Mouse (Mus musculus): Measurements from ENCODE around the gene Sox18.

GRCm38 (mm10) chr2:181632624-181633023, 38.8 kb downstream of the Sox18 start:
- no peak for TF ChIP-seq POLR2A (IDR thresholded peaks at IDR 0.05; ENCODE audit: control insufficient read depth in 1 of 2, insufficient read depth in 1 of 2, low read depth in 1 of 2, low read length in 2 of 2, poor library complexity in 1 of 2)
- TF ChIP-seq USF1 (IDR thresholded peaks at IDR 0.05; ENCODE audit: low read depth, low read length) = no peak
- TF ChIP-seq CTCF (IDR thresholded peaks at IDR 0.05 in 2 of 3, conservative IDR thresholded peaks at IDR 0.05 in 1 of 3; ENCODE audit: control insufficient read depth in 1 of 3, insufficient read depth in 1 of 3, low read depth in 2 of 3, low read length in 3 of 3, poor library complexity in 1 of 3, severe bottlenecking in 1 of 3) = no peak
- TF ChIP-seq BHLHE40 (IDR thresholded peaks at IDR 0.05; ENCODE audit: borderline replicate concordance, low read depth, low read length) = no peak
- TF ChIP-seq ZMIZ1 (IDR thresholded peaks at IDR 0.05; ENCODE audit: low read depth, low read length) = no peak
- no peak for TF ChIP-seq CHD2 (IDR thresholded peaks at IDR 0.05; ENCODE audit: low read length)
- no peak for TF ChIP-seq TBP (IDR thresholded peaks at IDR 0.05; ENCODE audit: low read depth, low read length)
- TF ChIP-seq CHD1 (IDR thresholded peaks at IDR 0.05; ENCODE audit: low read depth, low read length) = no peak
- no peak for TF ChIP-seq TCF12 (IDR thresholded peaks at IDR 0.05; ENCODE audit: low read depth, low read length)
- TF ChIP-seq NELFE (IDR thresholded peaks at IDR 0.05; ENCODE audit: low read depth, low read length) = no peak
- TF ChIP-seq NRF1 (IDR thresholded peaks at IDR 0.05; ENCODE audit: insufficient read depth, low read depth, low read length, poor library complexity, severe bottlenecking) = no peak
- no peak for TF ChIP-seq MAFK (IDR thresholded peaks at IDR 0.05; ENCODE audit: borderline replicate concordance, low read depth, low read length)
